Mouse (Mus musculus) neural tube, embryonic 14.5 days (tissue): ENCODE results near the gene Gm14085. TPM values are rescaled to one million over a fixed set of nuclear protein-coding genes. Genes with fewer than 3 reads are reported as not detected.

Source experiments
- ATAC-seq: fragments of 200-750 bp; cut with Nextera tagmentation; 2 replicates; pipeline ENCODE4 v1.8.0; 2017; ENCODE audit warnings: low read depth, mild to moderate bottlenecking, moderate TSS enrichment, moderate library complexity
- H3K27ac ChIP-seq: fragments of 300-500 bp; sonication (generic); 2 replicates; pipeline ENCODE4 v1.5.1; 2014; ENCODE audit warnings: low read depth, mild to moderate bottlenecking, control low read depth, low read length, moderate library complexity, mixed read lengths
- H3K27me3 ChIP-seq: fragments of 300-500 bp; sonication (generic); 2 replicates; pipeline ENCODE4 v1.6.1; 2014; ENCODE audit warnings: low read length; ENCODE audit not compliant: control insufficient read depth, insufficient read depth
- H3K36me3 ChIP-seq: fragments of 300-500 bp; sonication (generic); 2 replicates; pipeline ENCODE4 v1.6.1; 2014; ENCODE audit warnings: low read length, mixed read lengths; ENCODE audit not compliant: control insufficient read depth, insufficient read depth
- H3K4me1 ChIP-seq: fragments of 300-500 bp; sonication (generic); 2 replicates; pipeline ENCODE4 v1.6.1; 2014; ENCODE audit warnings: low read length; ENCODE audit not compliant: control insufficient read depth, insufficient read depth
- H3K4me2 ChIP-seq: fragments of 300-500 bp; sonication (generic); 2 replicates; pipeline ENCODE4 v1.6.1; 2014; ENCODE audit warnings: mild to moderate bottlenecking, low read depth, low read length, control low read depth
- H3K4me3 ChIP-seq: fragments of 300-500 bp; sonication (generic); 2 replicates; pipeline ENCODE4 v1.5.1; 2014; ENCODE audit warnings: low read depth, low read length, control low read depth, mixed read lengths
- H3K9ac ChIP-seq: fragments of 300-500 bp; sonication (generic); replicated peaks from 2 replicates; pipeline ENCODE4 v1.6.1; 2014; ENCODE audit warnings: low read depth, mild to moderate bottlenecking, control low read depth, low read length, mixed read lengths
- H3K9me3 ChIP-seq: fragments of 300-500 bp; sonication (generic); 2 replicates; pipeline ENCODE4 v1.6.1; 2016; ENCODE audit warnings: low read length; ENCODE audit not compliant: control insufficient read depth
- WGBS: fragments of 180-500 bp; shearing (Covaris S2); extraction: QIAGEN DNeasy Blood & Tissue Kit; methylation state at CpG from one replicate; pipeline ENCODE4 v1.1.7; 2014; 5-methylcytosine and 5-hydroxymethylcytosine counted together
- polyA plus RNA-seq: library from polyadenylated mRNA; unstranded; fragments of >200 nt; fragmentation: Nextera tagmentation; extraction: Ambion mirVana; gene quantifications from 2 replicates; pipeline ENCODE4 v1.2.1, GENCODE M21; 2014

Gene Gm14085
- polyA plus RNA-seq, 1 experiment from 2014 or later: not detected

- Histone ChIP-seq H3K9ac (no peak overlapping the region), H3K27me3 (no peaks in the 10 kb centered on the region), H3K9me3 (no peaks in the 10 kb centered on the region), H3K4me2 (no peak overlapping the region), H3K4me3 (no peak overlapping the region), H3K36me3 (no peaks in the 10 kb centered on the region), H3K4me1 (no peaks in the 10 kb centered on the region), H3K27ac (no peak overlapping the region)
- ATAC-seq: no peak
- 78% methylated on average over 4 of the region's 4 CpGs for WGBS
Measured at GRCm38 (mm10) chr2:122571326-122571725, 86.6 kb downstream of the Gm14085 start.

GRCm38 (mm10) chr2:122572438-122572837 lies 87.7 kb downstream of the Gm14085 start:
- Histone ChIP-seq H3K27ac (no peak overlapping the region), H3K4me1 (no peaks in the 10 kb centered on the region), H3K4me2 (no peak overlapping the region), H3K4me3 (no peak overlapping the region), H3K9me3 (no peaks in the 10 kb centered on the region), H3K9ac (no peak overlapping the region), H3K27me3 (no peaks in the 10 kb centered on the region), H3K36me3 (no peaks in the 10 kb centered on the region)
- ATAC-seq: no peak
- 81% methylated on average over 1 of the region's 1 CpGs for WGBS

- no peak overlapping the region for H3K4me3 ChIP-seq
- no peak overlapping the region for H3K4me2 ChIP-seq
- no peak for ATAC-seq
- H3K27me3 ChIP-seq: no peaks in the 10 kb centered on the region
- no peaks in the 10 kb centered on the region for H3K9me3 ChIP-seq
- H3K9ac ChIP-seq: no peak overlapping the region
- H3K36me3 ChIP-seq: no peaks in the 10 kb centered on the region
- H3K4me1 ChIP-seq: no peaks in the 10 kb centered on the region
- WGBS: 81% methylated on average over 11 of the region's 11 CpGs
- H3K27ac ChIP-seq: no peak overlapping the region
Measured at GRCm38 (mm10) chr2:122575470-122575869, 90.7 kb downstream of the Gm14085 start.

GRCm38 (mm10) chr2:122576295-122576694 lies 91.6 kb downstream of the Gm14085 start:
- Histone ChIP-seq H3K36me3 (no peaks in the 10 kb centered on the region), H3K9me3 (no peaks in the 10 kb centered on the region), H3K27me3 (no peaks in the 10 kb centered on the region), H3K27ac (no peak overlapping the region), H3K4me1 (no peaks in the 10 kb centered on the region), H3K9ac (no peak overlapping the region), H3K4me2 (no peak overlapping the region), H3K4me3 (no peak overlapping the region)
- WGBS: 66% methylated on average over 5 of the region's 5 CpGs
- ATAC-seq: no peak

- WGBS: 79% methylated on average over 1 of the region's 1 CpGs
- H3K4me1 ChIP-seq: no peaks in the 10 kb centered on the region
- no peak overlapping the region for H3K4me3 ChIP-seq
- no peaks in the 10 kb centered on the region for H3K9me3 ChIP-seq
- H3K36me3 ChIP-seq: no peaks in the 10 kb centered on the region
- H3K4me2 ChIP-seq: no peak overlapping the region
- no peak overlapping the region for H3K27ac ChIP-seq
- no peak for ATAC-seq
- no peak overlapping the region for H3K9ac ChIP-seq
- no peaks in the 10 kb centered on the region for H3K27me3 ChIP-seq
Measured at GRCm38 (mm10) chr2:122577316-122577715, 92.6 kb downstream of the Gm14085 start.

Other genes starting within 250 kb of the Gm14085 start
- not detected in 2 replicates for gene Duox2, start 186.5 kb upstream of the Gm14085 start, polyA plus RNA-seq
- gene Duoxa2, start 186.0 kb upstream of the Gm14085 start, polyA plus RNA-seq: 0.17 and 0.37 TPM in 2 replicates
- 0.32 TPM in 1 of 2 replicates, not detected in the other for gene Duoxa1, start 171.2 kb upstream of the Gm14085 start, polyA plus RNA-seq
- gene Duox1, start 169.3 kb upstream of the Gm14085 start, polyA plus RNA-seq: 0.13 and 0.15 TPM in 2 replicates
- 16.7 and 17.5 TPM in 2 replicates for gene Shf, start 115.8 kb upstream of the Gm14085 start, polyA plus RNA-seq
- 0.14 TPM in 1 of 2 replicates, not detected in the other for gene Slc28a2, start 58.5 kb upstream of the Gm14085 start, polyA plus RNA-seq
- gene Gatm, start 126.4 kb downstream of the Gm14085 start, polyA plus RNA-seq: 35.3 and 37.6 TPM in 2 replicates
- gene AA467197, start 152.0 kb downstream of the Gm14085 start, polyA plus RNA-seq: 0.50 and 0.64 TPM in 2 replicates
- 12.5 and 13.9 TPM in 2 replicates for gene Slc30a4, start 217.7 kb downstream of the Gm14085 start, polyA plus RNA-seq